Mouse (Mus musculus) yolk sac, embryonic 10.5 days (tissue): ENCODE results near the gene Sh3gl1.
"Not testable (repeated sequence)": the region's sequence is repeated elsewhere in the genome, so short reads cannot be mapped to it uniquely, and the experiment has no call there.

Experiments
- DNase-seq: peaks from one replicate; pipeline ENCODE4 v3.0.0-alpha.2; 2017; ENCODE audit warnings: low spot score

Sh3gl1 gene

GRCm38 (mm10) chr17:56036176-56036900 lies at the start of gene Sh3gl1:
Gene Sh3gl1 (minus strand): TSS chr17:56036635.
- DNase-seq = peak; percentile 97

- DNase-seq = peak; percentile 71
Measured at GRCm38 (mm10) chr17:56080781-56081585, 44.5 kb upstream of the Sh3gl1 start.

GRCm38 (mm10) chr17:56079921-56080320 lies 43.5 kb upstream of the Sh3gl1 start:
- DNase-seq = no peak

GRCm38 (mm10) chr17:56078880-56079795 lies 42.7 kb upstream of the Sh3gl1 start, which contains the start of gene Hdgfl2:
Gene Hdgfl2 (plus strand): TSS chr17:56079634.
- peak; percentile 100 for DNase-seq

GRCm38 (mm10) chr17:56078361-56078760 lies 41.9 kb upstream of the Sh3gl1 start:
- DNase-seq = not testable (repeated sequence)

- no peak for DNase-seq
Measured at GRCm38 (mm10) chr17:56077523-56077922, 41.1 kb upstream of the Sh3gl1 start.

- DNase-seq = peak; percentile 93
Measured at GRCm38 (mm10) chr17:56074827-56075208, 38.4 kb upstream of the Sh3gl1 start, which contains the start of gene Ubxn6. Gene Ubxn6 (minus strand): TSS chr17:56075028.

GRCm38 (mm10) chr17:56074097-56074826 lies 37.8 kb upstream of the Sh3gl1 start:
- DNase-seq = peak; percentile 96

GRCm38 (mm10) chr17:56072243-56072642 lies 35.8 kb upstream of the Sh3gl1 start:
- no peak for DNase-seq

GRCm38 (mm10) chr17:56071126-56071525 lies 34.7 kb upstream of the Sh3gl1 start:
- no peak for DNase-seq

- DNase-seq = no peak
Measured at GRCm38 (mm10) chr17:56069066-56069465, 32.6 kb upstream of the Sh3gl1 start.

- no peak for DNase-seq
Measured at GRCm38 (mm10) chr17:56066451-56066850, 30.0 kb upstream of the Sh3gl1 start.

GRCm38 (mm10) chr17:56065715-56066114 lies 29.3 kb upstream of the Sh3gl1 start:
- DNase-seq = not testable (repeated sequence)

- no peak for DNase-seq
Measured at GRCm38 (mm10) chr17:56062081-56062480, 25.6 kb upstream of the Sh3gl1 start.

GRCm38 (mm10) chr17:56057381-56058120 lies 21.1 kb upstream of the Sh3gl1 start:
- DNase-seq = no peak

GRCm38 (mm10) chr17:56055945-56056678 lies 19.7 kb upstream of the Sh3gl1 start:
- no peak for DNase-seq

GRCm38 (mm10) chr17:56054938-56055337 lies 18.5 kb upstream of the Sh3gl1 start:
- DNase-seq = no peak

- no peak for DNase-seq
Measured at GRCm38 (mm10) chr17:56051369-56051768, 14.9 kb upstream of the Sh3gl1 start.

GRCm38 (mm10) chr17:56040857-56041163 lies 4.4 kb upstream of the Sh3gl1 start:
- DNase-seq = no peak
